Mouse (Mus musculus) natural killer cell, adult 2 months (primary cell): ENCODE results near the gene Tmem221.

Source experiments
- DNase-seq, 2 experiments: peaks; one replicate each; pipeline ENCODE4 v3.0.0; 2022; ENCODE audit warnings: low spot score in 2 of 2

The Tmem221 gene

DNA sequence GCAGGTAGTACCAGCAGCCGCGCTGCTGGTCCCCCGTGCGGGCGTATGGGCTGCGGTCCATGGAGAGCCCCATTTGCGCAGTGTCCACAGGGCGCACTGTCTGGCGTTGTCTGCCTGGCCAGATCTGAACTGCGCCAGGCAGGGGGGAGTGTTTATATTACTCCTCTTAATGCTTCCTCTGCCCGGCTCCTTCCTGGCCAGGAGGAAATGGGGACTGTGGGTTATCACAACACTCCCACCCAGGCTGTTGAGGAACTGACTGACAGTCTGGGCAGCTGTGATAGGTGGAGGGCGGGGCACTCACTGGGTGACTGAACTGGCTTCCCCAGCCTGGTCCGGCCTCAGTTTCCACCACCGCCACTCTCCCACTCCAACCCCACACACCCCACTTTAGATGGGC, 47.0 kb downstream of the Tmem221 start, which contains the start of gene Plvap:
TSS of gene Plvap (minus strand) at position 109 of the 400 bp plus-strand sequence.
- DNase-seq: no peak

DNA sequence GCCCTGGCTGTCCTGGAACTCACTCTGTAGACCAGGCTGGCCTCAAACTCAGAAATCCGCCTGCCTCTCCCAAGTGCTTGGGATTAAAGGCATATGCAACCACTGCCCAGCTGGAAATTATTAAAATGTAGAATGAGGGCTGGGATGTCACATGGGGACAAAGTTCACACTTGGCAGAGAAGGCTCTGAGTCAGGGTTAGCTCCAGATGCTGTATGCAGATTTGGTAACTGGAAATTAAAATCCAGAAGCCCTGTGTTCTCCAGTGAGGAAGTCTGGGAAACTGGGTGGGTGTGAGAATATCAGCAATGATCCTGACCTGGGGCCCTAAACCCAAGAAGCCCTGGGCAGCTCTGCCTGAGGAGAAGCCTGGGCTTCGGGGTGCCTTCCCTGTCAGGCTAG, 49.4 kb downstream of the Tmem221 start:
- no peak for DNase-seq

DNA sequence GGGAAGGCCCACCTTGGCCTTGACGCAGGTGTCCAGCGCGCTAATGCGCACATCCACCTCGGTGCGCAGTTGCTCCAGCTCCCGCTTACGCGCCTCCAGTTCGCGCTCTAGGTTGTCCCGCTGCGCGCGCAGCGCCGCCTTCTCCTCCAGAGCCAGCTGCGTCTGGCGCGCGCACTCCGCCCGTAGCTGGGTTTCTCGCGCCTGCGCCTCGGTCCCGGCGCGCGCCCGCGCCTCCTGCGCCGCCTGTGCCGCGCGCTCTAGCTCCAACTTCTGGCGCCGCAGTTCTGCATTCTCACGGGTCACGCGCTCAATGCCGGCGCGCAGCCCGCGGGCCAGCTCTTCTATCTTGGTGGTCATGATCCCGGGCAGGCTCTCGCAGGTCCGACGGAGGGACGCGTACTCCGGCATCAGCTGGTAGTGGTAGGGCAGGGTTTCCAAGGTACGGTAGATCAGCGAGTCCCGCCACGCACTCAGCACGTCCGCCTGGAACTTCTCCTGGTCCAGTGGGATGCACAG, 51.0 kb downstream of the Tmem221 start:
- no peak for DNase-seq

DNA sequence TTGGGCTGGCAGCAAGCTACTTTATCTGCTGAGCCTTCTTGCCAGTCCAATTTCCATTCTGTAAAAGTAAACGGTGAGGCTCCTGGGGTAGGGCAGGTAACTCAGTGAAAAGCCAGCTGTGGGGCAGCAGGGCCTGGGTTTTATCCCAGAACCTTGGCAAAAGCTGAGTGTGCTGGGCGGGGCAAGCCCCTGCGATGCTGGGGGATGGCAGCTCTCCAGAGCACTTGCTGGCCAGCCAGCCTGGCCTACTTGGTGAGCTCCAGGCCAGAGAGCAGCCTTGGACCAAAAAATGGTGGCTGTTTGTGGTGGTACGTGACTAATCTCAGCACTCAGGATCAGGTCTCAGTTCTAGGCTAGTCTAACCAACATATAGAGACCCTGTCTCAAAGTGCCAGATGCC, 52.7 kb downstream of the Tmem221 start:
- no peak for DNase-seq

DNA sequence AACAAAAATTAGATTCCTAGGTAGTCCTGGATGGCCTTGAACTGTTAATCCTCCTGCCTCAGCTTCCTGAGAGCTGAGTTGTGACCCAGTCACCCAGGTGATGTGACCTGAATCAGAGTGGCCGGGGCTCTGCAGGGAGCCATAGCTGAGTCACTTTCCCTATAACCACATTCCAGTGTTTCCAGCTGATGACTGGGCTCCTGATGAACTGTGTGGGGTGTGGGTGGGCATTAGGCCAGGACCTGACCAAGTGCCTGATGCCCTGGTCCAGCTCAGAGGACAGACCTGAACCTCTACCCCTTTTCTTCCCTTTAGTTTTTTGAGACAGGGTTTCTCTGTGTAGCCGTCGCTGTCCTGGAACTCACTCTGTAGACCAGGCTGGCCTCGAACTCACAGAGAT, 53.3 kb downstream of the Tmem221 start:
- DNase-seq: no peak

DNA sequence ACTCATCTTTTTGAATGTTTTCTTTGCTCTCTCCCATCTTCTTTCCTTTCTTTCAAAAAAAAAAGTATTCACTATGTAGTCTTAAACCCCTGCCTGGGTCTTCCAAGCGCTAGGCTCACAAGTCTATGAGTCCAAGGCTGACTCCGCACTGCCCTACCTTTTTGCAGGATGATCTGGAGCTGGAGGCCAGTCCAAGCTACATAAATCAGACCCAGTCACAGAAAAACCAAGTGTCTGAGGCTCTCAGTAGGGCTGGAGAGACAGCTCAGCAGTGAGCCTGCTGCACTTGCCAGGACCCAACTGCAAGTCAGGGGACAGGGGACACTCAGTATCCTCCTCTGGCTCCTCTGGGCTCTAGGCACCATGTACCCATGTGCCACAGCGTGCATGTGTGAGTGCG, 54.3 kb downstream of the Tmem221 start:
- no peak for DNase-seq
